Mouse (Mus musculus) myocyte (in vitro differentiated cells): Measurements from ENCODE around the gene Irf7. TPM values are rescaled to one million over a fixed set of nuclear protein-coding genes. Genes with fewer than 3 reads are reported as not detected.

Experiments used
- H3K27me3 ChIP-seq: one replicate; pipeline ENCODE4 v1.6.1; 2011; ENCODE audit not compliant: control insufficient read depth, insufficient read depth, insufficient read length
- H3K36me3 ChIP-seq: one replicate; pipeline ENCODE4 v1.6.1; 2011; ENCODE audit not compliant: control insufficient read depth, insufficient read depth
- H3K4me2 ChIP-seq: one replicate; pipeline ENCODE4 v1.6.1; 2011; ENCODE audit warnings: low read depth, control low read depth
- H3K4me3 ChIP-seq: one replicate; pipeline ENCODE4 v1.5.1; 2011; ENCODE audit warnings: mild to moderate bottlenecking, control low read depth, moderate library complexity
- H3K79me2 ChIP-seq: one replicate; pipeline ENCODE4 v1.6.1; 2011; ENCODE audit not compliant: control insufficient read depth, insufficient read depth
- H3ac ChIP-seq: one replicate; pipeline ENCODE4 v1.6.1; 2011; ENCODE audit not compliant: control insufficient read depth, insufficient read length
- E2F4 ChIP-seq: IDR thresholded peaks from one replicate; pipeline ENCODE4 v1.6.1; 2011; ENCODE audit warnings: mild to moderate bottlenecking, control low read depth, moderate library complexity; ENCODE audit not compliant: insufficient read depth
- MAX ChIP-seq: IDR thresholded peaks from one replicate; pipeline ENCODE4 v1.6.1; 2011; ENCODE audit warnings: low read depth, mild to moderate bottlenecking, control low read depth
- MYOG ChIP-seq, 3 experiments: IDR thresholded peaks; one replicate each; pipeline ENCODE4 v1.6.1; 2011; ENCODE audit warnings: control low read depth in 2 of 3, low read depth in 2 of 3, mild to moderate bottlenecking in 2 of 3; ENCODE audit not compliant: insufficient read length in 2 of 3, control insufficient read depth in 1 of 3, insufficient read depth in 1 of 3
- POLR2A ChIP-seq: IDR thresholded peaks from one replicate; pipeline ENCODE4 v1.6.1; 2011; ENCODE audit warnings: low read depth, mild to moderate bottlenecking, control low read depth, moderate library complexity; ENCODE audit not compliant: insufficient read length
- REST ChIP-seq: IDR thresholded peaks from one replicate; pipeline ENCODE4 v1.6.1; 2011; ENCODE audit warnings: mild to moderate bottlenecking, control low read depth, moderate library complexity; ENCODE audit not compliant: insufficient read depth, insufficient read length
- USF1 ChIP-seq: IDR thresholded peaks from one replicate; pipeline ENCODE4 v1.6.1; 2011; ENCODE audit warnings: low read depth, mild to moderate bottlenecking, control low read depth, moderate library complexity
- polyA plus RNA-seq: library from polyadenylated mRNA; unstranded; fragments of >200 nt; fragmentation: generic; extraction: Trizol; gene quantifications from one replicate; pipeline ENCODE4 v1.2.1, GENCODE M21; 2012; ENCODE audit warnings: missing spikeins

Gene Irf7
- polyA plus RNA-seq, 1 experiment, result 0.97 TPM

GRCm38 (mm10) chr7:141213133-141213532 lies 53.1 kb downstream of the Irf7 start:
- no peak for TF ChIP-seq MYOG (IDR thresholded peaks at IDR 0.05; ENCODE audit: control insufficient read depth in 1 of 3, insufficient read depth in 1 of 3, insufficient read length in 2 of 3, low read depth in 2 of 3)
- no peak for TF ChIP-seq POLR2A
- no peak for TF ChIP-seq USF1
- TF ChIP-seq MAX, result no peak
- TF ChIP-seq E2F4, result no peak
- no peak for TF ChIP-seq REST
- Histone ChIP-seq H3K4me2 (no peak overlapping the region), H3K36me3 (no peaks in the 10 kb centered on the region), H3ac (no peak overlapping the region), H3K79me2 (peaks cover 6% of the 10 kb centered on the region), H3K4me3 (no peak overlapping the region), H3K27me3 (peaks cover 55% of the 10 kb centered on the region)

Other genes with a start within 250 kb of the Irf7 start
- gene Ifitm6, start 248.6 kb downstream of the Irf7 start, polyA plus RNA-seq, result 4.4 TPM
- gene Gm17387, start 237.3 kb downstream of the Irf7 start, polyA plus RNA-seq, result not detected
- 0.46 TPM for gene B4galnt4, start 205.4 kb downstream of the Irf7 start, polyA plus RNA-seq
- gene Pkp3, start 188.3 kb downstream of the Irf7 start, polyA plus RNA-seq, result 0.25 TPM
- gene Sigirr, start 165.9 kb downstream of the Irf7 start, polyA plus RNA-seq, result 4.8 TPM
- gene Ano9, start 148.7 kb downstream of the Irf7 start, polyA plus RNA-seq, result not detected
- 28.0 TPM for gene Ptdss2, start 144.1 kb downstream of the Irf7 start, polyA plus RNA-seq
- gene Rnh1, start 93.6 kb downstream of the Irf7 start, polyA plus RNA-seq, result 276 TPM
- 215 TPM for gene Hras, start 72.5 kb downstream of the Irf7 start, polyA plus RNA-seq
- gene Lrrc56, start 72.3 kb downstream of the Irf7 start, polyA plus RNA-seq, result 1.1 TPM
- gene Lmntd2, start 52.4 kb downstream of the Irf7 start, polyA plus RNA-seq, result 0.10 TPM
- gene Rassf7, start 50.6 kb downstream of the Irf7 start, polyA plus RNA-seq, result 54.5 TPM
- gene Phrf1, start 37.7 kb downstream of the Irf7 start, polyA plus RNA-seq, result 44.5 TPM
- 0.07 TPM for gene Cdhr5, start 10.3 kb upstream of the Irf7 start, polyA plus RNA-seq
- 0.68 TPM for gene Sct, start 12.7 kb upstream of the Irf7 start, polyA plus RNA-seq
- gene Drd4, start 25.5 kb upstream of the Irf7 start, polyA plus RNA-seq, result not detected
- gene Deaf1, start 61.2 kb upstream of the Irf7 start, polyA plus RNA-seq, result 11.8 TPM
- 12.5 TPM for gene Tmem80, start 61.3 kb upstream of the Irf7 start, polyA plus RNA-seq
- 0.44 TPM for gene Eps8l2, start 72.4 kb upstream of the Irf7 start, polyA plus RNA-seq
- 259 TPM for gene Taldo1, start 125.7 kb upstream of the Irf7 start, polyA plus RNA-seq
- gene Gatd1, start 147.7 kb upstream of the Irf7 start, polyA plus RNA-seq, result 16.3 TPM
- 0.25 TPM for gene Cend1, start 163.0 kb upstream of the Irf7 start, polyA plus RNA-seq
- gene Slc25a22, start 171.4 kb upstream of the Irf7 start, polyA plus RNA-seq, result 8.8 TPM
- 1.9 TPM for gene Pidd1, start 177.5 kb upstream of the Irf7 start, polyA plus RNA-seq
- gene Rplp2, start 180.9 kb upstream of the Irf7 start, polyA plus RNA-seq, result 5,265 TPM
- gene Pnpla2, start 188.7 kb upstream of the Irf7 start, polyA plus RNA-seq, result 50.5 TPM
- 2.4 TPM for gene Cracr2b, start 194.6 kb upstream of the Irf7 start, polyA plus RNA-seq
- gene Cd151, start 200.9 kb upstream of the Irf7 start, polyA plus RNA-seq, result 267 TPM
- 95.1 TPM for gene Polr2l, start 208.7 kb upstream of the Irf7 start, polyA plus RNA-seq
- 95.5 TPM for gene Tspan4, start 208.8 kb upstream of the Irf7 start, polyA plus RNA-seq